In the genomic region with DNA sequence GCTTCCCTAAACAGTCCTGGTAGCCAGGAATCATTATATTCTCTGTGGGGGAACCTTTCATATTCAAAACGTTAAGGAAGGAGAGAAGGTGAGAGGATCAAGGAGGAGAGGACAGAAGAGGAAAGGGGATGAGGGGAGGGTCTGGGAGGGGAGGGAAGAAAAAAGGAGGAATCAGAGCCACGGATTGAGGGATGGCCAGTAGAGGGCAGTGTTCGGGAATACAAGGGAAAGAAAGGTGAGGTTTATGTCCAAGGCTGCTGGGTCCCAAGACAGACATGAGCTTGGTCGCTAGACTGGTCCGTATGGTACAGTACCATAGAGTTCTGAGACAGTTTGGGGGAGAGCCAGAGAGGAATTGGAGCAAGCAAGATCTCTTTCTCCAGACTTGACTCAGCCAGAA, we compare ENCODE assay signal across 8 mouse cellular contexts.
DNase-seq lines count a peak whose midpoint lies in the region; ATAC-seq and TF ChIP-seq lines count a peak whose summit lies in the region.

No protein-coding gene starts in this region.

- H3K4me1 ChIP-seq in kidney, postnatal 0 days (replicated peaks; ENCODE audit: insufficient read depth, low read length): no peaks in the 10 kb centered on the region
- H3K4me1 ChIP-seq in kidney, embryonic 16.5 days (ENCODE audit: insufficient read depth, low read length): no peaks in the 10 kb centered on the region
- peaks cover 24% of the 10 kb centered on the region for H3K4me1 ChIP-seq in limb, embryonic 10.5 days

- H3K4me3 ChIP-seq in kidney, postnatal 0 days (replicated peaks; ENCODE audit: low read depth, low read length): no peak overlapping the region
- no peak overlapping the region for H3K4me3 ChIP-seq in kidney, embryonic 16.5 days (ENCODE audit: low read length)
- H3K4me3 ChIP-seq in limb, embryonic 10.5 days: no peak overlapping the region

- peak; percentile 3 to 5 for DNase-seq in cerebellum, adult 18-20 months
- no peak for DNase-seq in cerebellum, adult 9-11 months
- peak; percentile 63 for DNase-seq in kidney, postnatal 0 days (ENCODE audit: low spot score)
- DNase-seq in adrenal gland, adult 18-20 months (ENCODE audit: low spot score in 2 of 2): peak; percentile 12 to 22
- peak; percentile 43 for DNase-seq in limb, embryonic 10.5 days (ENCODE audit: low spot score)
- no peak for DNase-seq in urinary bladder, postnatal 25 days (ENCODE audit: low spot score)

- 28% methylated on average over 5 of the region's 5 CpGs for WGBS in kidney, postnatal 0 days
- 36% methylated on average over 5 of the region's 5 CpGs for WGBS in kidney, embryonic 16.5 days
- 28% methylated on average over 5 of the region's 5 CpGs for WGBS in limb, embryonic 10.5 days

- H3K9ac ChIP-seq in kidney, postnatal 0 days (ENCODE audit: low read depth, low read length): no peak overlapping the region
- H3K9ac ChIP-seq in kidney, embryonic 16.5 days (replicated peaks; ENCODE audit: low read length): no peak overlapping the region

- H3K9me3 ChIP-seq in kidney, postnatal 0 days (replicated peaks; ENCODE audit: low read length): no peaks in the 10 kb centered on the region
- no peaks in the 10 kb centered on the region for H3K9me3 ChIP-seq in kidney, embryonic 16.5 days (ENCODE audit: low read length)
- no peaks in the 10 kb centered on the region for H3K9me3 ChIP-seq in limb, embryonic 10.5 days (replicated peaks)

- H3K36me3 ChIP-seq in kidney, postnatal 0 days (ENCODE audit: insufficient read depth, low read length): no peaks in the 10 kb centered on the region
- H3K36me3 ChIP-seq in kidney, embryonic 16.5 days (ENCODE audit: insufficient read depth, low read length): no peaks in the 10 kb centered on the region
- H3K36me3 ChIP-seq in limb, embryonic 10.5 days: no peaks in the 10 kb centered on the region

- H3K27ac ChIP-seq in kidney, postnatal 0 days: no peak overlapping the region
- no peak overlapping the region for H3K27ac ChIP-seq in kidney, embryonic 16.5 days (ENCODE audit: low read length)
- no peak overlapping the region for H3K27ac ChIP-seq in limb, embryonic 10.5 days

- no peak for ATAC-seq in kidney, postnatal 0 days (replicated peaks; ENCODE audit: low FRiP score, low read depth)
- no peak for ATAC-seq in kidney, embryonic 16.5 days (ENCODE audit: low FRiP score, low TSS enrichment)
- no peak for ATAC-seq in CD4-positive, CD25-positive, alpha-beta regulatory T cell, adult 4 months

- TF ChIP-seq CTCF in kidney, postnatal 0 days (IDR thresholded peaks at IDR 0.05; ENCODE audit: low read depth): peak; percentile 68

- no peak overlapping the region for H3K4me2 ChIP-seq in kidney, postnatal 0 days (ENCODE audit: low read length)
- H3K4me2 ChIP-seq in kidney, embryonic 16.5 days (replicated peaks; ENCODE audit: low read depth, low read length): no peak overlapping the region

- H3K27me3 ChIP-seq in kidney, postnatal 0 days (ENCODE audit: insufficient read depth, low read length): no peaks in the 10 kb centered on the region
- H3K27me3 ChIP-seq in kidney, embryonic 16.5 days (ENCODE audit: insufficient read depth, low read length): no peaks in the 10 kb centered on the region
- H3K27me3 ChIP-seq in limb, embryonic 10.5 days (ENCODE audit: low read depth, poor library complexity, severe bottlenecking): no peaks in the 10 kb centered on the region

Comparison
In these comparisons a context has a peak if more than half of its experiments do, and no peak if none do; other contexts are left out.
1. DNase-seq: peak in cerebellum, adult 18-20 months (2 of 2), kidney, postnatal 0 days (single experiment), adrenal gland, adult 18-20 months (2 of 2) and limb, embryonic 10.5 days (single experiment); none in cerebellum, adult 9-11 months (single experiment) and urinary bladder, postnatal 25 days (single experiment).